Mouse (Mus musculus): Measurements from ENCODE around the gene Tfeb. TPM values are rescaled to one million over a fixed set of nuclear protein-coding genes. Genes with fewer than 3 reads are reported as not detected.
A peak's percentile ranks its signal among the peaks of the same experiment; 100 is the strongest.

Tfeb gene
- total RNA-seq (2021) = 10 to 100 TPM; 11.8 to 17.4 TPM

DNA sequence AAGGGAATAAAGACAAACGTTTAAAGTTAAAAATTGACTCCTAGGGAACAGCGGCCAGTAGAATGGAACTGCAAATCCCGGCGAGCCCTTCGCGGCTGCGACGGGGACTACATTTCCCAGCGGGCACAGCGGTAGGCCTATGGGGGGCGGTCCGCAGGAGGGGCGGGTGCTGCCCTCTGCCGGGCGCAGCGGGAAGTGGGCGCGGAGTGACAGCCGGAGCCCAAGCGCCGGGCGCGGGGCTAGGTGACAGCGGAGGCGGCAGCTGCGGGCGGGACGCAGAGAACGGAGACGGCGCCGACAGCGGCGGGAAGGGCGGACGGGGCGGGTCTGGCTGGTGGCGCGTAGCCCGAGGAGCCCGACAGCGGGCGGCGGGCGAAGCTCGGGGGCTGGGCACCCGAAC lies at the start of gene Tfeb:
Tfeb (plus strand) TSS at position 175 of the 400 bp plus-strand sequence.
- peak; percentile 99 for DNase-seq (ENCODE audit: extremely low spot score in 1 of 2, low spot score in 1 of 2)

DNA sequence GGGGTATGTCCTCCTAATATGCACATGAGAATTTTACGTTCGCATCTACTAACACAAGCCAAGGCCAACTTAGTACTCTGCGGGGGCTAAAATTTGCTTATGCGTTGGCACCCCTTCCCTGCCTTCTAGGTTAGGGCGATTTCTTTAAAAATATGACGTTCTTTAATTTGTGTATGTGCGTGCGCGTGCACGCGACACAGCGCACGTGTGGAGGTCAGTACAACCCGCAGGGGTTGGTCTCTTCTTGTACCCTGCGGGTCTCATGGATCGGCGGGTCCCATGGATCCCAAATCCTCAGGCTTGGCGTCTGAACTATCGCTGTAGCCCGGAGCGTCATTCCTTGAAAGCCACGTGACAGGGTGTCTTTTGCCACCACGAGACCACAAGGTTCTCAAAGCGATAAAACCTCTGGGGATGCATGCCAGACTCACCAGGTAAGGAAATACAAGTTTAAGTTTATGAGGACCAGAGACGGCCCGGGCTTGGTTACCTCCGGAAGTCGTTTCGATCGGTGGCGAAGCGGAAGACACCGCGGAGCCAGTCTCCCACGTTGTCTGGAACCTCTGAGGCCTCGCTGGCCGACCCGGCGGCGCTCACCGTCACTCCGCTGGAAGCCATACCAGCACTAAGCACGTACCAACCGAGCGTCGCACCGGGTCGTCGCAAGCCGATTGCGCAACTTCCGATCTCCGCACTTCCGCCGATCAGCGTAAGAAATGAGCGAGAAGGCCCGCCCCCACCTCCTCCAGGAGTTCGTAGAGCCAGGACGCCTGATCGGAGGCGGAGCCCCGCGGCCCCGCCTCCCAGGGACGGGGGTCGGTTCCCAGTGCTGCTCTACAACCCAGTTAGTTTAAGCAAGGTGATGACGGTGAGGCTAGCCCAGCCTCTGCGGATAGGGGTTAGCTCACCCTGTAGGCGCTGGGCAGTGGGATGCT lies 49.2 kb upstream of the Tfeb start:
- peak; percentile 89 to 90 for DNase-seq (ENCODE audit: extremely low spot score in 1 of 2, low spot score in 1 of 2)

DNA sequence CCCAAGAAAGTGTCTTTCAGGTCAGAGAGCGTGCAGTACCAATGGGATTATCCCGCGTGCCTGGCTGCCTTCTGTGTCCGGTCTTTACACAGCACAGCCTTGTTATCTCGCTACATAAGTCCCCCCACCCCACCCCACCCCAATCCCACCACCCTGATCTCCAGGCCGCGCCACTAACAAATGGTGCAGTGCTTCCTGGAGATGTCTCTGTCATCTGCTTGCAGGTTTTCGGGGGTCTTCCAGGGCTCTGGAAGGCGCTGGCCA lies 48.6 kb upstream of the Tfeb start, which contains the start of gene Tomm6:
Tomm6 (minus strand) TSS at position 43 of the 264 bp plus-strand sequence.
- no peak for DNase-seq (ENCODE audit: extremely low spot score in 1 of 2, low spot score in 1 of 2)

DNA sequence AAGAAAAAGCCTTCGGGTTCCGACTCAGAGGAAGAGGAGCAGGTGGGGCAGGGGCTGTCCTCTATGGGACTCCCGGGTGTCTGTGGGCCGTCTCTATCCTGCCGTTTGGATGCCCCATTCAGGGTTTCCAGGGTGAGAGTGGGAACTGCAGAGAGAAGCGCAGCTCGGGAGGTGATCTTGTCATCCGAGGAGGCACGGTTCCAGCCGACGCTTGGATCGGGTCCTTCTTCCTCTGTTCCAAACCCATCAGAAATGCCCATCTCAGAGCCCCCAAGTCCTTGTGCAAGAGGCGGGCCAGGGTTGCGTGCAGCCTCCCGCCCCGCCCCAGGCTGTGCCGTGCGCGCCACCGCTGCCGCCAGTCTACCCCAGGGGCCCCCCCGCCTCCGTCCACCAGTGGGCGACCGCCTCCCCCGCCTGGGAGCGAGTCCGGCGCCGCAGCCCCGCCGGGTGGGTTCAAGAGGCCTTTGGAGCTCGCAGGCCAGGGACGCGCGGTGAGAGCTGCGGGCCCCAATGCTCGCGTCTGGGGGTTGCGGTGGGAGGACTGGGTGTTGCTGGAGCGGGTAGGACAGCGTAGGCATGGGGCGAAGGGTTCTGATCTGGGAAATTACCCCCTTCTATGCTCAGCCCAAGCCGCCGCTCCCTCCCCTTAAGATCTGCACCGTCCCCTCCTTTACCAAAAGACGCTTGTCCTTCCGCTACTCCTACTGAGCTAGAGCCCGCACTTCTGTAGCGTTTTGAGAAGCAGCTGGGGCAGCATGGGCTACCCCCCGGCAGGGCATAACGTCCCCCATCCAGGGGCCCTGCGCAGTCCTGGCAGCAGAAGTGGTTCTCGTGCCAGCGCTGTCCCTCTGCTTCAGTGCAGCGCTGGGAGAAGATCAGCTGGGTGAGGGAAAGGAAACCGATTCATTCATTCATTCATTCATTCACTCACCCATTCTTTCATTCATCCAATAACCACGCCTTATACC lies 47.9 kb upstream of the Tfeb start, which contains the start of gene Frs3:
Frs3 (plus strand) TSS at position 423 of the 968 bp plus-strand sequence.
- DNase-seq (ENCODE audit: extremely low spot score in 1 of 2, low spot score in 1 of 2) = peak; percentile 61 to 65

DNA sequence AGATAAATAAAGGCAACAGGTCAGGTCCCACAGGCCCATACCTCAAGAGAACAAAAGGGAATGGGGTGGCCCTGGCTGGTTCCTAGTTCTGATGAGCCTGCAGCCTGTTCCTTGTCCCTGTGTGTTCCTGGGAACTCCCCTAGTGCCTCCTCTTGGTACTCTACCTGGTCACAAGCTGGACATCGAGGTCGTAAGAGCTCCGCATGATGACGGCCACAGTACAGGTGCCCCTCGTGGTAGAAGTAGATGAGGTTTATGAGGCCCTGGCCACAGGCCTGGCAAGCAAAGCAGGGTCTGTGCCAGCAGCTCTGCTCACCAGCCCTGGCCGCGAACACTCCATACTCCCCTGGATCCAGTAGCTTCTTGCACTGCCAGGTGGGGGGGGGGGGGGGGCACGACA lies 46.9 kb upstream of the Tfeb start:
- DNase-seq (ENCODE audit: extremely low spot score in 1 of 2, low spot score in 1 of 2) = no peak

DNA sequence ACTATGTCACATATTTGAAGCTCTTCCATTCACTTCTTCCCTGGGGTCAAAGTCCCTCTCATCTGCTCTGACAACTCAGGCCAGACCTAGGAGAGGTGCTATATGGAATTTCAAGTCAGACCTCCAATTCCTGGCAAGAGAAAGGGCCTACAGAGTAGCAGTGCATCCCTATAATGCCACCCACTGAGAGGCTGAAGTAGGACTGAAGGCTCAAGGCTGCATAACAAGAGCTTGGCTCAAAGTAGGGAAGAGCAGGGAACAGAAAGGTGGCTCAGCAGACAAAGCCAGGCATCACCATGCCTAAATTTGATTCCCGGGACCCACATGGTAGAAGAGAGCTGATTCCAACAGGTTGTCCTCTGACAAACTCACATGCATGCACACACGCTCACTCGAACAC lies 45.2 kb upstream of the Tfeb start:
- no peak for DNase-seq (ENCODE audit: extremely low spot score in 1 of 2, low spot score in 1 of 2)

DNA sequence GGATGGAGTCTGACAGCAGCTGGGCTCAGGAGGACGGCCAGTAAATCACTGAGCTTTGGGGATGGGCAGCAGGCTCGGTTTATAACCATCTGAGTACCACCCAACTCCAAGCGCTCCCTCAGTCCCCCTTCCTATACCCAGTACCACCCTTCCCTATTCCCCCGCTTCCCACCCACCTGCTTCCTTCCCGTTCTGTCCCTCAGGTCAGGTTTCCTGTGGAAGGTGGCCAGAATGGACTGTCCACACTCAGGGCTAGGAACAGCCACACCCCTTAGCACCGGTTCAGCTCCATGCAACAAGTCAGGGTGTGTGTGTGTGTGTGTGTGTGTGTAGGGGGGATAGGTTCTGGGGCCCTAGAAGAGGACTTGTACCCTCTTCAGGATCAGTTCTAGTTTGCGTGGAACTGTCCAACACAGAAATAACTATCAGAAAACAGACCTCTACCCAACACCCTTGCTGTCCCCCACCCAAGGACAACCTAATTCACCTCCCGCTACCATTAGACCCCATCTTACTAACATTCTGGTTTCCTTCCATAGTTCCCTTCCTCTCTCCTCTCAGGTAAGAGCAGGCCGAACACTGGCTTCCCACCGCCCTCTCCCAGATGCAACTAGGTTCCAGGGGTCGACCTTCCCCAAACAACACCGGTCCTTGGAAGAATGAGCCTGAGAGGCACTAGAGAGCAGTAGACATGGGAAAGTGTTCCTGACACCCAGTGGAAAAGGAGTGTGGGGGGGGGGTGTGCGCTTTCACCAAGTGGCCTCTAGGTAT lies 43.0 kb upstream of the Tfeb start:
- no peak for DNase-seq (ENCODE audit: extremely low spot score in 1 of 2, low spot score in 1 of 2)

DNA sequence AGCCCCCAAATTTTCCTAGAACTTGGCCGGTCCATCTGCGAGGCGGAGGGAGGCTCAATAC lies 42.6 kb upstream of the Tfeb start, which contains the start of gene Gm21981:
Gm21981 (minus strand) TSS at position 14 of the 61 bp plus-strand sequence.
- no peak for DNase-seq (ENCODE audit: extremely low spot score in 1 of 2, low spot score in 1 of 2)

DNA sequence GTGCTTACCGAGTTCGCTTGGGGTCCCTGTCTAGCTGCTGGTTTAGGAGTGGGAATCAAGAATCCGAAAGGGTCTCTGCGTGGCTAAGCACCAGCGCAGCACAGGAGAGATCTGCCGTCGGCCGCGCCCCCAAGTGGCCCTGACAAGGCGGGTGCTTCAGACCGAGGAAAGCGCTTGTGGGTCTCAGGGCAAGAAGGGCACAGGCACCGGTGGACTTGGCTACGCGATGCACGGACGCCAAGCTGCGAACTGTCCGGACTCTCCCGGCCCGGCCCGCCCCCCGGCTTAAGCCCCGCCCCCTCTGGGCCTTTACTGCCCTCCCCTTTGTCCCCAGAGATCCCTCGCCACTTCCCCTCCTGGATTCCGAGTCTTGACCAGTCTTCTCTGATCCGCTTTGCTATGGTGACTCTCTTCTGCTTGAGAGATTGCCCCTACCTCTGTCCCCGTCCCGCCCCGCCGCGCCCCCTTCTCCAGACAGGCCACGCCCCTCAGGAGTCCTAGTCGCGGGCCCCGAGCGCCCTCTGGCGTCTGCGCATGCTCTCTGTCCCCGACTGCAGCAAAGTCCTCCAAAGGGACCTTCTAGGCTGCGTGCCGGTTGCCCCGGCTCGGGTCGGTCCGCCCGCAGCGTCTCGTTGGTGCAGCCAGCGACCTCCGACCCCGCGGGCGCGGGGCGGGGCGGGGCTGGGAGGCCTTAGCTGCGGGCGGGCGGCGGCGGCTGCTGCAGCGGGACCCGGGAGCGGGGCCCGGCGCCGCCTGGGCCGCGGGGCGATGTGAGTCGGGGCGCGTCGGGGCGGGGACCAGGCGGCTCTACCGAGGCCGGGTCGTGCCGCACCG lies 42.1 kb upstream of the Tfeb start, which contains the start of gene Prickle4:
Prickle4 (minus strand) TSS at position 234 of the 834 bp plus-strand sequence.
- peak; percentile 97 for DNase-seq (ENCODE audit: extremely low spot score in 1 of 2, low spot score in 1 of 2)

DNA sequence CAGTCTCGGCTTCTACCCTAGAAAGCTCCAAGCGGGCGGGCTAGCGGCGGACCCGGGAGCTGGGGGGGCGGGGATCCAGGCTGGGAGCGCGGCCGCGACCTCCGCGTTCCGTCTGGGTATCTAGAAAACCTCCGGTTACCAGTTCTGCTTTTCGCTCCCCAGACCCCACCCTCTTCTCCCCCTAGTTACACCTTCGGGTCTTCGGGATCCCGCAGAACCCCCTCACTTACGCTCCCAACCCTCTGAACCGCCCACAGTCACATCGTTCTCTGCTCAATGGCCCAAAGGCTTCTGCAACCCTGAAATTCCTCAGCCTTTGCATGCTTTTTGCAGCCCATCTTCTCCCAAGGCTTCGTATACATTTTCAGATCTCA lies 41.5 kb upstream of the Tfeb start:
- peak; percentile 18 to 28 for DNase-seq (ENCODE audit: extremely low spot score in 1 of 2, low spot score in 1 of 2)

DNA sequence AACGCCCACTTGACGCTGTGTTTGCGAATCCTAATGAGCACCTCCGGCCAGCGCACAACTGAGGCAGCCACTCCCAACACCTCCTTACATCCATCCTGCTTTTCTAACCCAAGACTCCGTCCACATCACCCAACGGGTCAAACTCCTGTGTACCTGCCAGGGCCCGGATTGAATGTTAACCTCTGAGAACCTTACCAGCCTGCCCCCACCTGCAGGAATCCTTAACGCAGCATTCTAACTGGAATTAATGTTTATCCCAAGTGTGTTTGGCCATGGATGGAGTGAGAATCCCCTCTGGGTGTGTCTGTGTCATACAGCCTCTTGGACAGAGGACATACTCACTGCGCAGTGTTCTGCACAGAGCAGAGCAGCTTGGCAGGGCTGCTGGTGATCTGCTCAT lies 38.7 kb upstream of the Tfeb start:
- no peak for DNase-seq (ENCODE audit: extremely low spot score in 1 of 2, low spot score in 1 of 2)

DNA sequence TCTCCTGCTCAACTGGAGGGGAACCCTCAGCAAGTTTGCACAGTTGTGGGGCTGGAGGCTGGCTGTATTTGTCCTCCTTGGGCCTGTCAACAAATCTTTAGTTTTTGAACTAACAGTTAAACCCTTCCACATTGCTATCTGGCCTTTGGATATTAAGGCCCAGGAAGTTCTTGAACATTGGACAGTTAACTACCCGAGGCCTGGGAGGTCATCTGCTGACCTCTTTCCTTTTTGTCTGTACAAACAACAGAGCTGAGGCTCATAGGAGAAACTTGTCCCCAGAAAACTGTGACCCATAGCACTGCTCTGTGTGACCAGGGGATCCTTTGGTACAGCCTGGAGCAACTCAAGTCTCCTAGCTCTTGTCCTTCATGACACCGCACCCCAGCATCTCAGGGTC lies 37.8 kb upstream of the Tfeb start:
- DNase-seq (ENCODE audit: extremely low spot score in 1 of 2, low spot score in 1 of 2) = no peak

DNA sequence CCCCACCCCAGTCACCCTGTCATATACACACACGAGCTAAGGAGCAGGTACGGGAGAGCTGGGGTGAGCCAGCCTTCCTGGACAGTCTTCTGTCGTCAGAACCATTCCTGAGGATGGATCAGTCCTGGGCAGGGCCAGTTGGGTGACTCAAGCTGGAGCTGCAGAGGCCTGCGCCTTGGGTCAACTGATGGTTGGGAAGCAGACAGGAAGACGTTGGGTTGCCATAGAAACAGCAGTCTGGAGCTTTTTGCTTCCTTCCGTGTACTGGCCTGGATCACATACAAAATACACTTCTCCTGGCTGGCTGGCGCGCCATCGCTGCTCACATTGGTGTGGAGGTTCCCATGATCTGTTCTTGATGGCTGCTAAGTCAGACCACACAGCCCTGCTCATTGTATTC lies 35.0 kb upstream of the Tfeb start:
- no peak for DNase-seq (ENCODE audit: extremely low spot score in 1 of 2, low spot score in 1 of 2)

DNA sequence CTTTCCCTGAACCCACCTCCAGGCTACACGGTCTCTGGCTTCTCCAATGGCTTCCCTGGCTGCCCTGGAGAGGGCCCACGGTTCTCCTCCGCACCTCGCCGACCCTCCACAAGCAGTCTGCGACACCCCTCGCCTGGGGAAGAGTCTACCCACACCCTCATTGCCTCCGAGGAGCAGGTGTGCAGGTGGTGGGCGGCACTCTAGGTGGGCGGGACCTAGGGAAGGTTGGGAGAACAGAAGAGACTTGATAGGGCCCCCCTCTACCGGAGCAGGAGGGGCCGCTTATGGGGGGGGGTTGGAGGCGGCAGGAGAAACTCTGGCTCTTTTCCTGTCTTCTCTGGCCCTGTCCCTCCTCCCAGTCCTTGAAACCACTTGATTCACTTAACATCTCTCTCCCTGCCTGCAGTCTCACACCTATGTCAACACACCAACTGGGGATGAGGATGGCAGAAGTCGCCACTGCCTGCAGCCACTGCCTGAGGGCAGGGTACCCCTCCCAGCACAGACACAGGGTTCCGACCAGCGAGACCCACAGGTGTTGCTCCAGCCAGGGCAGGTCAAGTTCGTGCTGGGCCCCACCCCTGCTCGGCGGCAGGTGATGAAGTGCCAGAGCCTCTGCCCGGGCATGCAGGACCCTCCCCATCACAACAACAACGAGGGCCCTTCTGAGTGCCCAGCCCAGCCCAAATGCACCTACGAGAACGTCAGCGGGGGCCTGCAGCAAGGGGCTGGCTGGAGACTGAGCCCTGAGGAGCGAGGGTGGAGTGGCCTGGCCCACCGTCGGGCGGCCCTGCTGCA lies 34.1 kb upstream of the Tfeb start:
- DNase-seq (ENCODE audit: extremely low spot score in 1 of 2, low spot score in 1 of 2) = no peak

DNA sequence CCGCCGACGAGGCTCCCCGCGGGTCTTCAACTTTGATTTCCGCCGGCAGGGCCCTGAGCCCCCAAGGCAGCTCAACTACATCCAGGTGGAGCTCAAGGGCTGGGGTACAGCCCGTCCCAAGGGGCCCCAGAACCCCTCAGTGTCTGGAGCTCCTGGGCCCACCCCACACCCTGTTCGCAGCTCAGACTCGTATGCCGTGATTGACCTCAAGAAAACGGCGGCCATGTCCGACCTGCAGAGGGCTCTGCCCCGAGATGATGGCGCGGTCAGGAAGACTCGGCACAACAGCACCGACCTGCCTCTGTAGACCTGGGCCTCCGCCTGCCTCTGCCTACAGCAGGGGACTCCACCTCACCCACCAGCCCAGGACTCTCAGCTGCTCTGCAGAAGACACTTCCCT lies 33.3 kb upstream of the Tfeb start:
- DNase-seq (ENCODE audit: extremely low spot score in 1 of 2, low spot score in 1 of 2) = no peak

DNA sequence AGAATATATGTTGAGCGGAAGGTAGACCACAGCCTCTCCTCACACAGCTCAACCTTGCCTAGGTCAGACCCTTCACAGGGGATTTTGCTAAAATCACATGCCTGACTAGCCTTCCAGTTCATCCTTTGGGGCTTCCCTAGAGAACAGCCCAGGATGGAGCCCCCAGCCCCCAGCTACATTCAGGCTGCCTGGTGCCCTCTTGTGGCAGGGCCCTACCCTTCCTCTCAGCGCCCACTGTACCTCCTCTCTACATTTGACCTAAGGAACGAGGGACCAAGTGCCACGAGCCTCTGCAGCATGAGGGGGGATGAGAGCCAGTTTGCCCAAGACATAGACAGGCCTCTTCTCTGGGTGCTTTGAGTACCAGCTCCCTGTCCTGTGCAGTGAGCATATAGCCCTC lies 32.1 kb upstream of the Tfeb start:
- DNase-seq (ENCODE audit: extremely low spot score in 1 of 2, low spot score in 1 of 2) = no peak

DNA sequence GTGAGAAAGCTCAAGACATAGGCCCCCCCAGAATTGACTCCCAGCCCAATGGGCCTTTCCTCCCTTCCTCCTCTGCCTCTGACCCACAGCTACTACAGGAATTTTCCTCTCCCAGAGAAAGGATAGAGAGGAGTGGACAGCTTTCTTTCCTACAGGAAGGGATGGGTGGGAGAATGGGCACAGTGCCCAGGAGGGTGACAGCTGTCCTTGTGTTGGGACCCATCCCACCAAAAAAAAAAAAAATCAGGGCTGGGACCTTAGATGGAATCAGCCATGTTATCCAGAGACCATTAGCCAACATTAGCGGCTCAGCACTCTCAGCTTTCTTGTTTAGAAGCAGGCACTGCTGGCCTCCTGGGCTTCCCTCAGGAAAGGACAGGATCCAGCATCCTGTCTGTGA lies 30.6 kb upstream of the Tfeb start:
- no peak for DNase-seq (ENCODE audit: extremely low spot score in 1 of 2, low spot score in 1 of 2)

DNA sequence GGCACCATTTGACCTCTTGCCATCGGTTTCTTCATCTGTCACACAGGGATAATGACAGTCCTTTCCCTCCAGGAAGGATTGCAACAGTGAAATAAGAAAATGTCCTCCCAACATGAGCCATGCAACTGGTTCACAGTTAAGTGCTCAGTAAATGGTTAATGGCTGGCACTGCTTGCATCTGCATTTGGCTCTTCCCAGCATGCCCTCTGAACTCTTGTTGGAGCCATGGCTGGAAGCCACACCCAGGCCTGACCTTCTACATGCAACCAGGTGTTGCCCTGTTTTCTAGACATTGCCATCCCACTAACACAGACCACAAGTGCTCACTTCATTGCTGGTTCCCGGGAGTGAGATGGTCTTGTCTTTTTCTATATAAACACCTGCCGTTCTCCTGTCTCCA lies 28.9 kb upstream of the Tfeb start:
- no peak for DNase-seq (ENCODE audit: extremely low spot score in 1 of 2, low spot score in 1 of 2)

DNA sequence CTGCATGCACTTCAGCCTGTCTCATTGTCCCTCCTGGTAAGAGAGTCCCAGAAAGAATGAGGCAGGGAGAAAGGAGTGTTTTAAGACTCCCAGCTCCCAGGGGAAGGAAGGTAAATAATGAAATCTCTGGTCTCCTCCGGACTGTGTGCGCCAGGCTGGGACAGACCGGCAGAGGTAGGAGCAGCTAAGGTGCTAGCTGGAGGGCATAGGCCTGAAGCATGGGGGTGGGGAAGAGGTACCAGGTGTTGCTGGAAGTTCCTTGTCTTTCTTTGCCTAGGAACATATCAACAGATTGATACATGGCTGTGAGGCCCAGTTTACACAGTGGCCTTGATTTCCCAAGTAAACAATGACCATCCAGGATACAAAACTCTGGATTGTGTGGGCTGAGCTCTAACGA lies 27.9 kb upstream of the Tfeb start:
- DNase-seq (ENCODE audit: extremely low spot score in 1 of 2, low spot score in 1 of 2) = no peak
